Mouse (Mus musculus): Measurements from ENCODE around the gene Mex3b. TPM values are rescaled to one million over a fixed set of nuclear protein-coding genes. Genes with fewer than 3 reads are reported as not detected.

The Mex3b gene
- polyA plus RNA-seq, 1 experiment = 7.3 TPM

DNA sequence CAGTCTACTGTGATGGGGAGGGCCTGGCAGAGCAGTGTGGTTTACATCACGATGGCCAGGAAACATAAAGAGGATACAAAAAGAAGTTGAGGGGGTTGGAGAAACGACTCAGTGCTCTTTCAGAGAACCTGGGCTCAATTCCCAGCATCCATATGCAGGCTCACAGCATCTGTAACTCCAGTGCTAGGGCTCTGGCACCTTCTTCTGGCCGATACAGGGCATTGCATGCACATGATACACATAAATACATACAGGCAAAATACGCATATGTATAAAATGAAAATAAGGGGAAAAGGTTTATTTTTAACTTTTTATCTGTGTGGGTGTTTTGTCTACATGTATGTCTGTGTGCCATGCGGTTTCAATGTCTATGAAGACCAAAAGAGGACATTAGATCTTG is 13.6 kb downstream of the Mex3b start:
- 83% methylated on average over 5 of the region's 5 CpGs for WGBS
- Histone ChIP-seq H3K4me1 (ENCODE audit: control insufficient read depth, insufficient read depth, insufficient read length) (peaks cover 3% of the 10 kb centered on the region; the same call in 1 of the 2 replicates), H3K4me3 (ENCODE audit: extremely low read depth, insufficient read depth, insufficient read length) (no peak overlapping the region), H3K36me3 (ENCODE audit: control insufficient read depth, insufficient read depth, low read length) (no peaks in the 10 kb centered on the region), H3K27me3 (ENCODE audit: control insufficient read depth, insufficient read depth, low read length) (no peaks in the 10 kb centered on the region), H3K27ac (ENCODE audit: insufficient read depth, low read length) (no peak overlapping the region)
- DNase-seq (ENCODE audit: low read depth in 1 of 2, low spot score in 2 of 2) = no peak
- TF ChIP-seq POLR2A (IDR thresholded peaks at IDR 0.05; ENCODE audit: low read depth, low read length) (no peak), CTCF (IDR thresholded peaks at IDR 0.05; ENCODE audit: extremely low read depth, insufficient read depth, insufficient read length, insufficient replicate concordance) (no peak)

DNA sequence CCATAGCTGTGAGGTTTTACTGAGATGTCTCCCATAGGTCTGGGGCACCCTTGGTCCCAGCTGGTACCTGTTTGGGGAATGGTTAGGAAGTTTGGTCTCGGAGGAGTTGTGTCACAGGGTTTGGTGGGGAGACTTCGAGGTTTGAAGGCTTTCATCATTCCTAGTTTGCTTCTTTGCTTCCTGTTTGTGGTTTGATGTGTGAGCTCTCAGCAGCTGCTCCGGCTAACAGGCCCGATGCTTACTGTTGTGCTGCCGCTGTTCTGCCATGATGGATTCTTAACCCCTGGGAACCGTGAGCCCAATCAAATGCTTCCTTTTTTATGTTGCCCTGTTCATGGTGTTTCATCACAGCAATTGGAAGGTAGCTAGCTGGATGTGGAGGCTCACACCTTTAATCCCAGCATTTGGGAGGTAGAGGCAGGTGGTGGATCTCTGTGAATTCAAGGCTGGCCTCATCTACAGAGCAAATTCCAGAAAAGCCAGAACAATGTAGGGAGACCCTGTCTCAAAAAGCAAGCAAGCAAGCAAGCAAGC is 23.3 kb downstream of the Mex3b start:
- Histone ChIP-seq H3K4me1 (ENCODE audit: control insufficient read depth, insufficient read depth, insufficient read length) (peaks cover 7% of the 10 kb centered on the region; the same call in 1 of the 2 replicates), H3K27ac (ENCODE audit: insufficient read depth, low read length) (no peak overlapping the region), H3K27me3 (ENCODE audit: control insufficient read depth, insufficient read depth, low read length) (no peaks in the 10 kb centered on the region), H3K4me3 (ENCODE audit: extremely low read depth, insufficient read depth, insufficient read length) (no peak overlapping the region), H3K36me3 (ENCODE audit: control insufficient read depth, insufficient read depth, low read length) (no peaks in the 10 kb centered on the region)
- no peak for DNase-seq (ENCODE audit: low read depth in 1 of 2, low spot score in 2 of 2)
- 17% methylated on average over 6 of the region's 6 CpGs for whole genome bisulfite sequencing
- TF ChIP-seq CTCF (IDR thresholded peaks at IDR 0.05; ENCODE audit: extremely low read depth, insufficient read depth, insufficient read length, insufficient replicate concordance) (no peak), POLR2A (IDR thresholded peaks at IDR 0.05; ENCODE audit: low read depth, low read length) (no peak)

DNA sequence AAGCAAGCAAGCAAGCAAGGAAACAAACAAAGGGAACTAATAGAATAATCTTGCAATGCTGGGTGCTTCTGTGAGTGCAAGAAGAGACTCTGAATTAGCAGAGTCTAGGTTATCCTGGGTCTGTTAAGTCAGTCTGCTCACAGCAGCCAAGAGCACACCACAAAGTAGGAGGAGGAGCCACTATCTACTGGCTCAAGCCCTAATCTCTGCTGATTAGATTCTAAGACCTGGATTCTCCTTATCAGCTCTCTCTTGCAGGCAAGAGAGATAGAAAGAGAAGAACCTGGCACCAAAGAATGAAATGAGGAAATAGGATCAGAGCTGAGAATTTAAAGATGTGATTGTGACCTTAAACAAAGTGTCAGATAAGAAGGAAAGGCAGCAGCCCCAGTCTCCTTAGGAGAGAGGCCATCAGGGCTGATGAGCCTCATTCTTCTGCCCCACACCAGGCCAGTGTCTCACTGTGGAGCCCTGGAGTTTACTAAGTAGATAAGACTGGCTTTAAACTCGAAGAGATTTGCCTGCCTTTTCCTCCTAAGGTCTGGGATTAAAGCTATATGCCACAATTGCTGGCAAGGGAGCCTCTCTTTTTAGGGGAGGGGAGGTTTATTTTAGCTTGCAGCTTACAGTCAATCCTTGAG is 23.9 kb downstream of the Mex3b start:
- Histone ChIP-seq H3K4me3 (ENCODE audit: extremely low read depth, insufficient read depth, insufficient read length) (no peak overlapping the region), H3K36me3 (ENCODE audit: control insufficient read depth, insufficient read depth, low read length) (no peaks in the 10 kb centered on the region), H3K4me1 (ENCODE audit: control insufficient read depth, insufficient read depth, insufficient read length) (peaks cover 7% of the 10 kb centered on the region; the same call in 1 of the 2 replicates), H3K27me3 (ENCODE audit: control insufficient read depth, insufficient read depth, low read length) (no peaks in the 10 kb centered on the region), H3K27ac (ENCODE audit: insufficient read depth, low read length) (no peak overlapping the region)
- WGBS = 38% methylated on average over 1 of the region's 1 CpGs
- no peak for DNase-seq (ENCODE audit: low read depth in 1 of 2, low spot score in 2 of 2)
- TF ChIP-seq POLR2A (IDR thresholded peaks at IDR 0.05; ENCODE audit: low read depth, low read length) (no peak), CTCF (IDR thresholded peaks at IDR 0.05; ENCODE audit: extremely low read depth, insufficient read depth, insufficient read length, insufficient replicate concordance) (no peak)

DNA sequence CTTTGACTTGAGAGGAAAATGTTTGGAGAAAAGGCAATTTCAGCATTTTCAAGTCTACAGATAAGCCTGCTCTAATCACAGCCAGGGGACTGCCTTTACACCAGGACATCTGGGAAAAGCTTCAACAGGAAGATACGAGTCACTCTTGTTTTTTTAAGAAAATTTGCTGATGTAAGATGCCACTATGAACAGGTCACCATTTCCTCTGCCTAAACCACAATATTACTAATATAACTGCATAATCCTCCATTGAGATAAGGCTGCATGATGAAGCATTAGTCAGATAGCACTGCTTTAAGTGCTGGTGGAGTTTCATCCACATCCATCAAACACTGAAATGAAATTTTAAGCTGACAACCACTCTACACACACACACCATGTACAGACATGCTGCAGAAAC is 27.2 kb downstream of the Mex3b start:
- WGBS = 36% methylated on average over 1 of the region's 1 CpGs
- TF ChIP-seq CTCF (IDR thresholded peaks at IDR 0.05; ENCODE audit: extremely low read depth, insufficient read depth, insufficient read length, insufficient replicate concordance) (no peak), POLR2A (IDR thresholded peaks at IDR 0.05; ENCODE audit: low read depth, low read length) (no peak)
- Histone ChIP-seq H3K36me3 (ENCODE audit: control insufficient read depth, insufficient read depth, low read length) (no peaks in the 10 kb centered on the region), H3K27ac (ENCODE audit: insufficient read depth, low read length) (no peak overlapping the region), H3K4me3 (ENCODE audit: extremely low read depth, insufficient read depth, insufficient read length) (no peak overlapping the region), H3K27me3 (ENCODE audit: control insufficient read depth, insufficient read depth, low read length) (no peaks in the 10 kb centered on the region), H3K4me1 (ENCODE audit: control insufficient read depth, insufficient read depth, insufficient read length) (peaks cover 7% of the 10 kb centered on the region; the same call in 1 of the 2 replicates)
- no peak for DNase-seq (ENCODE audit: low read depth in 1 of 2, low spot score in 2 of 2)

DNA sequence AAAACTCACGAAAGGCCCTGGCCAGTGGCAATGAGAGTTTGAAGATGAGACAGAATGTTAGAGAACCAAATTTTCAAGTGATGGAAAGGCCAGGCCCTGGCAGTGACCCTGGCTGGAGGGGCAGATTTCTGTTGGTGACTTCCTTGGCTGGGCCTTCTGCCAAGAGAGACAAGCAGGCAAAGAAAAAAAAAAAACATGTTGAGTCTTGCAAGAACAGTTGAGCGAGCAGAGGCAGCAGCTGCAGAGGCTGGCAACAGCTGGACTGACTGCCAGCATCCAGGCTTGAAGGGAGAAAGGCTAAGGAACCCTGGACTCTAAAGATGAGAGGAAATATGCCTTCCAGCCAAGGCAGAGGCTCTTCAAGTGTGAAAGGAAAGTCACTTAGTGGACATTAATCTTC is 28.5 kb downstream of the Mex3b start:
- no peak for DNase-seq (ENCODE audit: low read depth in 1 of 2, low spot score in 2 of 2)

DNA sequence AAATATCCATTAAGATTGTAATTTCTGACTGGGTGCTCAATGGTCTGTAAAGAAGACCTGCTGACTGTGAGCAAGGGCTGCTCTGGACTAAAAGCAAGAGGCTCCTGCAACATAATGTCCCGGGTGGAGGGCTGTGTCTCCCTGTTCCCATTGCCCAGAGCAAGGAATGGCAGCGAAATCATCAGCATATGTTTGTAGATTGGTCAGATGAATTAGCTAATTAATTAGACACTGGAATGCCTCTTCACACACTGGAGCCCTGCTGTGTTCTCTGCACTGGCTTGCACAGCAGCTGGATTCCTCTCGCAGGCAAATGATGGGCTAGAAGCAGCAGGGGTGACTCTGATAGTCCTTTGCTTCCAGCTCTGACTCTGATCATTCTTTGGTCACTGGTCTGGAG is 29.6 kb downstream of the Mex3b start:
- no peak overlapping the region for H3K4me3 ChIP-seq (ENCODE audit: extremely low read depth, insufficient read depth, insufficient read length)
- H3K4me1 ChIP-seq (ENCODE audit: control insufficient read depth, insufficient read depth, insufficient read length) = no peaks in the 10 kb centered on the region
- DNase-seq (ENCODE audit: low read depth in 1 of 2, low spot score in 2 of 2) = no peak
- no peaks in the 10 kb centered on the region for H3K36me3 ChIP-seq (ENCODE audit: control insufficient read depth, insufficient read depth, low read length)
- no peak overlapping the region for H3K27ac ChIP-seq (ENCODE audit: insufficient read depth, low read length)
- TF ChIP-seq CTCF (IDR thresholded peaks at IDR 0.05; ENCODE audit: extremely low read depth, insufficient read depth, insufficient read length, insufficient replicate concordance) = no peak
- no peak for TF ChIP-seq POLR2A (IDR thresholded peaks at IDR 0.05; ENCODE audit: low read depth, low read length)
- no peaks in the 10 kb centered on the region for H3K27me3 ChIP-seq (ENCODE audit: control insufficient read depth, insufficient read depth, low read length)
- 93% methylated on average over 3 of the region's 3 CpGs for WGBS

More for the DNA sequence above, 28.5 kb downstream of the Mex3b start:
- Histone ChIP-seq H3K4me3 (ENCODE audit: extremely low read depth, insufficient read depth, insufficient read length) (no peak overlapping the region), H3K27me3 (ENCODE audit: control insufficient read depth, insufficient read depth, low read length) (no peaks in the 10 kb centered on the region), H3K36me3 (ENCODE audit: control insufficient read depth, insufficient read depth, low read length) (no peaks in the 10 kb centered on the region), H3K4me1 (ENCODE audit: control insufficient read depth, insufficient read depth, insufficient read length) (0 out of 2 replicates have a peak, but pooled peaks cover under 1% of the 10 kb centered on the region), H3K27ac (ENCODE audit: insufficient read depth, low read length) (no peak overlapping the region)
- no peak for TF ChIP-seq CTCF (IDR thresholded peaks at IDR 0.05; ENCODE audit: extremely low read depth, insufficient read depth, insufficient read length, insufficient replicate concordance)
- no peak for TF ChIP-seq POLR2A (IDR thresholded peaks at IDR 0.05; ENCODE audit: low read depth, low read length)
- 46% methylated on average over 2 of the region's 2 CpGs for WGBS

All from spleen, adult 2 months (tissue).